Mouse (Mus musculus) bone marrow, adult 2 months (tissue): ENCODE data around the gene Tmem253.

ENCODE experiments used
- CTCF ChIP-seq: fragments of 200-500 bp; IDR thresholded peaks from 2 replicates; pipeline ENCODE4 v1.5.1; 2011; ENCODE audit warnings: low read length, control low read depth; ENCODE audit not compliant: control insufficient read depth, insufficient read depth
- POLR2A ChIP-seq: fragments of 200-500 bp; IDR thresholded peaks from 2 replicates; pipeline ENCODE4 v1.6.1; 2011; ENCODE audit warnings: low read depth, mild to moderate bottlenecking, control low read depth, low read length, borderline replicate concordance; ENCODE audit not compliant: control insufficient read depth

- no peak for TF ChIP-seq CTCF
- TF ChIP-seq POLR2A = peak; percentile 49; the same call in 1 of the 2 replicates
Observed at GRCm38 (mm10) chr14:52014761-52015311, 622 bp upstream of the Tmem253 start.
